Mouse (Mus musculus): ENCODE measurements at regions not wholly inside any gene's neighbourhood (a gene's known extent, or its start where the extent isn't known, plus 50 kb on each side); places are given as distances from the start of the nearest gene placed in this dataset.
A peak's percentile ranks its signal among the peaks of the same experiment; 100 is the strongest.
"Not testable (repeated sequence)": the region's sequence is repeated elsewhere in the genome, so short reads cannot be mapped to it uniquely, and the experiment has no call there.

DNA sequence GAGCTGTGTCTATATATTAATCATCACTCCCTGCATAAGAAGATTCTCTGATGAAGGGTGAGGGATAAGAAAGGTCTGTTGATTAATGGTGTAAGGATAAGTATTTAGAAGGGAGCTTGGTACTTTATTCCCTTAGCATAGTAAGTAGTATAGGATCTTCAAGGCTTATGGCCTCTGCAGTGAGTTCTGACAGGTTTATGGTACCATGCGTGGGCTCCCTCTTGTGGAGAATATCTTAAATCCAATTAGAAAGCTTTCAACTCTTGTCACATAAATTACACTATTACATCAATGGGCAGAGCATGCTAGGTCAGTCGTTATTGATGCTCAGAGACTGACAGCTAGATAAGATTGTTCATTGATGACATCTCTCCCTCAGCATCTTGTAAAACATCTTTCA, 112.7 kb upstream of the Grin3a start:
- DNase-seq = peak in 1 of 2 experiments; percentile 10

DNA sequence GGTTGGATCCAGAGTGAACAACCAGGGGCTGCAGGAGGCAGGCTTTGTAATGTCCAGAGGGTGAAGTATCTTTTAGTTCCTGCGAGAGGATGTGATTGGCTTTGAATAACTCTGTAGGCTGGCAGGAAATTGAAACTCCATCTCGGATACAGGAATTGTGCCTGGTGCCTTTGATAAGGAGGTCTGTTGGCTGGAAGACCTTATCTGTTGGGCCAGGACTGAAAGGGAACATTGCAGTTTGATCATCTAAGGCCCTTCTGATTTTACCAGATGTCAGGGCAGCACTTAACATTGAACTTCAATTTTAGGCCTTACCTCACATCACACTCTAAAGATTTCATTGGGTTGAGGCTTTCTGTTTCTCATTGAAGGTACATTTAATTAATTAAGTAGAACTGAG, 111.3 kb upstream of the Grin3a start:
- DNase-seq = no peak

DNA sequence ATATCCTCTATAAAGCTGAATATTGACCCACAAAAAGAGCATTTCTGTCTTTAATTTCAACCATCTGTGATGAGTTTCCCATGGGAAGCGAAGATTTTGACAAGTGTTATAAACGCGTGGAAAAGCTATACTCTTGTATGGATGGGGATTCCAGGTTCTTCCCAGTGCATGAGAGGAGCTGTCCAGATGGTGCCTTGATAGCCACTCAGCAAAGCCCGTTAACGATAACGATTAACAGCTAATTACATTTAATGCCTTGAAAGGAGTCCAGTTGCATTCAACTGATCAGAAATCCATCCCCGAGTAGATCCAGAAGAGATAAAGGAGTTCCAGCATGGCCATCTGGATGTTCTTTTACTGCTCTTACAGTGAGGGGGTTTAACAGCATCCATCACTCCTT, 100.8 kb upstream of the Grin3a start:
- DNase-seq = no peak

DNA sequence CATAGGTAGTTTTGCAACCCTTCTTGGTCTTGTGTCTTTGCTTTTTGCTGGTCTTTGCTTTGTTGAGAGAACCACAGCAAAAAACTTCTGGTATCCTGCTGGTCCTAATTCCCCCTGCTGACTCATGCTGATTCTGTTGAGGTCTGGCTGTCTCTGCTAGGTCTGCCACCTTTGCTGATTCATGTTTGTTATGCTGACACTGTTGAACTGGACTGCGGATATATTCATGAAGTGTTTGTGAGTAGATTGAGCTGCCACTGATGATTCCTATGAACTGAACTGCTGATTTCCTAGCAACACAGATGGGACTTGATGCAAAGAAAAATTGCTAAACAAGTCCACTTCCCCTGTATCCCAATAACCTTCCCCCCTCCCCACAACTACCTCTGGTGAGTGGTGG, 91.9 kb upstream of the Grin3a start:
- DNase-seq = no peak

DNA sequence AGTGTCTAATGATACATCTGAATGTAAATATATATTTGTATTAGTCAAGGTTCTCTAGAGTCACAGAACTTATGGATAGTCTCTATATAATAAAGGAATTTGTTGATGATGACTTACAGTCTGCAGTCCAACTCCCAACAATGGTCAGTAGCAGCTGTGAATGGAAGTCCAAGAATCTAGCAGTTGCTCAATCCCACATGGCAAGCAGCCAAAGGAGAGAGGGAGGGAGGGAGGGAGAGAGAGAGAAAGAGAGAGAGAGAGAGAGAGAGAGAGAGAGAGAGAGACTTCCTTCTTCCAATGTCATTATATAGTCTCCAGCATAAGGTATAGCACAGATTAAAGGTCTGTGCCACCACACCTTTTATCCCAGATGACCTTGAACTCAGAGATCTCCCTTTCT, 84.1 kb upstream of the Grin3a start:
- not testable (repeated sequence) for DNase-seq

GRCm38 (mm10) chr4:49927045-49927444, 81.5 kb upstream of the Grin3a start:
- no peak for DNase-seq

DNA sequence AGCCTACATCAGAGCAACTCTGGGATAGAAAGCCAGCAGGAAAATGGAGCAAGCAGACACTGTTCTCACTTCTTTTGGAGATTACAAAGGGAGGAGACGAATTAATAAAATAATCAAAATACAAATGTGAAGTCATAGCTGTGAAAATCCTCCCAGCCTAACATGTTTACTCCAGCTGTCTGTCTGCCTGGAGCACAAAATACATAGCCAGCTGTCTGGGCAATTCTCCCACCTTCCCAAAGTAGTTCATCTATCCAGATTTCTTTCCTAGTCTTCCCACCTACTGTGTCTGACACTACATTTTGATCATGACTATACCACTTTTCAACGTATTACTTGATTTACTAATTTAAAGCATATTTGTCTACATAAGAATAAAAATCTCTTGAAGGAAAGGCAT, 68.7 kb upstream of the Grin3a start:
- no peak for DNase-seq

DNA sequence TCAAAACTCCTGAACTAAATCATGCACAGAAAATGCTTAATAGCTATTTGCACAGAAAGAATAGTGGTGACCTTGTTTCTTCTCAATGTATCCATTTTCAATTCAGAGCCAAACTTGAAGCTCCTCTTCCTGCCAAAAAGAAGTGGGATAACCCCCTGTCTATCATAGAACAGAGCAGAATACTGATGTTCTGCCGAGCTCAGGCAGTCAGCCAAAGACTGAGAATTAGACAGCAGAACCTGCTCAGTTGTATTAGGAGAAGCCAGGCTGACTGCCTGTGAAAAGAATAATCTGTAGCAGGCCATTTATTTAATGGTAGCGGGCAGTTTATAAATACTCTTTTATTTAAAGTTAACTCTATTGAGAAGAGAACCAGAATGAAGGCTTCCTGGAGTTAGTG, 68.1 kb upstream of the Grin3a start:
- DNase-seq = no peak

All from kidney, postnatal 25 days (tissue).